Mouse (Mus musculus) megakaryocyte, embryonic 14.5 days (primary cell): Measurements from ENCODE around the gene Cd164l2.

Source experiments
- FLI1 ChIP-seq: IDR thresholded peaks from 2 replicates; pipeline ENCODE4 v1.6.1; 2012; ENCODE audit warnings: low read length, inconsistent platforms, mixed read lengths
- GATA1 ChIP-seq: IDR thresholded peaks from 3 replicates; pipeline ENCODE4 v1.6.1; 2012; ENCODE audit warnings: mixed read lengths, low read length, inconsistent platforms, borderline replicate concordance

- TF ChIP-seq FLI1 (no peak), GATA1 (no peak)
Observed at GRCm38 (mm10) chr4:133178305-133178704, 33.6 kb upstream of the Cd164l2 start.
